Mouse (Mus musculus) small intestine, adult 2 months (tissue): ENCODE measurements at regions not wholly inside any gene's neighbourhood (a gene's known extent, or its start where the extent isn't known, plus 50 kb on each side); places are given as distances from the start of the nearest gene placed in this dataset.

Source experiments
- CTCF ChIP-seq: fragments of 200-500 bp; IDR thresholded peaks from 2 replicates; pipeline ENCODE4 v1.5.1; 2012; ENCODE audit warnings: low read depth, mild to moderate bottlenecking, control low read depth, inconsistent platforms, low read length, moderate library complexity, mixed read lengths; ENCODE audit not compliant: insufficient replicate concordance, insufficient read length; ENCODE audit errors: extremely low read depth
- POLR2A ChIP-seq: fragments of 200-500 bp; IDR thresholded peaks from 2 replicates; pipeline ENCODE4 v1.6.1; 2012; ENCODE audit warnings: low read depth, mild to moderate bottlenecking, control low read depth, inconsistent platforms, low read length, moderate library complexity

GRCm38 (mm10) chr13:5240541-5240940 is 620.7 kb upstream of the Klf6 start:
- no peak for TF ChIP-seq CTCF
- TF ChIP-seq POLR2A = no peak
